Mouse (Mus musculus) bone marrow macrophage, adult 2 months (primary cell): ENCODE measurements around the gene Arpc2.

Source experiments
- CTCF ChIP-seq: IDR thresholded peaks from 2 replicates; pipeline ENCODE4 v1.5.1; 2012; ENCODE audit warnings: low read depth, mild to moderate bottlenecking, low read length, moderate library complexity
- POLR2A ChIP-seq: IDR thresholded peaks from 2 replicates; pipeline ENCODE4 v1.6.1; 2012; ENCODE audit warnings: mild to moderate bottlenecking, low read depth, low read length, borderline replicate concordance

DNA sequence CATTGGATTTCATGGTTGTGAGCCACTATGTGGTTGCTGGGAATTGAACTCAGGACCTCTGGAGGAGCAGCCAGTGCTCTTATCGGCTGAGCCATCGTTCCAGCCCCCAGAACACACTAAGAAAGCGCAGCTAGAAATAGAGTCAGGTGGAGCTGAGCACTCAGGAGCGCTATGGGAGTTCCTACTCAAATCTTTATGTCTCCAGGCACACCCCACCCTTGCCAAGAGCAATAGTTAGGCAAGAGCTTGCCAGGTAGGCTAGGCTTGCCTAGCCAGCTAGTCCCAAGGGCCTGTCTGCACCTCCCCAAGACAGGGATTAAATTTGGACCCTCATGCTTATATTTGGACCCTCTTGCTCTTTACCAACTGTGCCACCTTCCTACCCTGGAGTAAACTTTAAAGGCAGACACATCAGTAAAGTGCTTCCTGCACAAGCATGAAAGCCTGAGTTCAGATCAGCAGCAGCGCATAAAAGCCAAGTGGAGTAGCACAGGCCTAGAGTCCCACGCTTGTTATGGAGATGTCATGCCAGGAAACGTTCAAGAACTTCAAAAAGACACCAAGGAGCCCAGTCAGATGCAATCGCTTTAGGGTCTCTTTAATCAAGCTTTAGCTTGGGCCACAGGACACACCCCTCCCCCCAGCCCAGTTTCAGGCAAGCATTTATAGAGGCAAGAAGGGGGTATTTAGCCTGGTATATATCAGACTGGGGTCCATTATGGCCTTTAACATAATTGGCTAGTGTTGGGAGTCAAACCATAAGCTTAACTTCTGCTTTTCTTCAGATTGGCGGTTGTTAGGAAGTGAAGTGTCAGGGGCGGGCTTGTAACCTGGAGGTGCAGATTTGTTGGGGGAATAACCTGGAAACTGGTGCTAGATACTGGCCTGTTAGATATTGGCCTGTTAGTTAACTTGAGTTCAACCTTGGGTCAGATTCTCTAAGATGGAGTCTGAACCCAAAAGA is 72.4 kb downstream of the Arpc2 start:
- no peak for TF ChIP-seq CTCF
- TF ChIP-seq POLR2A = no peak
